Mouse (Mus musculus): Measurements from ENCODE around the gene Jmjd1c.

Jmjd1c gene

GRCm38 (mm10) chr10:67264852-67265251 is 168.9 kb downstream of the Jmjd1c start:
- no peak for DNase-seq

- no peak for DNase-seq
Observed at GRCm38 (mm10) chr10:67275916-67276315, 180.0 kb downstream of the Jmjd1c start.

GRCm38 (mm10) chr10:67281852-67282251 is 185.9 kb downstream of the Jmjd1c start:
- no peak for DNase-seq

GRCm38 (mm10) chr10:67282531-67282930 is 186.6 kb downstream of the Jmjd1c start:
- DNase-seq = no peak

GRCm38 (mm10) chr10:67283516-67283915 is 187.6 kb downstream of the Jmjd1c start:
- DNase-seq = no peak

- no peak for DNase-seq
Observed at GRCm38 (mm10) chr10:67284311-67284710, 188.4 kb downstream of the Jmjd1c start.

- DNase-seq = peak; percentile 43
Observed at GRCm38 (mm10) chr10:67284761-67285175, 188.8 kb downstream of the Jmjd1c start.

- peak; percentile 77 for DNase-seq
Observed at GRCm38 (mm10) chr10:67285176-67285814, 189.4 kb downstream of the Jmjd1c start, which contains the start of gene Nrbf2. Gene Nrbf2 (minus strand): TSS chr10:67285305.

- no peak for DNase-seq
Observed at GRCm38 (mm10) chr10:67287877-67288276, 192.0 kb downstream of the Jmjd1c start.

GRCm38 (mm10) chr10:67290622-67291021 is 194.7 kb downstream of the Jmjd1c start:
- no peak for DNase-seq

- DNase-seq = no peak
Observed at GRCm38 (mm10) chr10:67291087-67291486, 195.2 kb downstream of the Jmjd1c start.

GRCm38 (mm10) chr10:67295331-67295730 is 199.4 kb downstream of the Jmjd1c start:
- no peak for DNase-seq

- DNase-seq = no peak
Observed at GRCm38 (mm10) chr10:67295938-67296466, 200.1 kb downstream of the Jmjd1c start.

- DNase-seq = no peak
Observed at GRCm38 (mm10) chr10:67296482-67297152, 200.7 kb downstream of the Jmjd1c start.

GRCm38 (mm10) chr10:67297175-67297855 is 201.4 kb downstream of the Jmjd1c start:
- DNase-seq = no peak

- DNase-seq = no peak
Observed at GRCm38 (mm10) chr10:67298856-67299255, 202.9 kb downstream of the Jmjd1c start.

- DNase-seq = no peak
Observed at GRCm38 (mm10) chr10:67299285-67299684, 203.4 kb downstream of the Jmjd1c start.

GRCm38 (mm10) chr10:67301046-67301445 is 205.1 kb downstream of the Jmjd1c start:
- DNase-seq = no peak

- DNase-seq = no peak
Observed at GRCm38 (mm10) chr10:67302340-67302739, 206.4 kb downstream of the Jmjd1c start.

Measured in cerebellum, adult 8-10 months (tissue).